Mouse (Mus musculus): ENCODE results near the gene Cybb.

DNA sequence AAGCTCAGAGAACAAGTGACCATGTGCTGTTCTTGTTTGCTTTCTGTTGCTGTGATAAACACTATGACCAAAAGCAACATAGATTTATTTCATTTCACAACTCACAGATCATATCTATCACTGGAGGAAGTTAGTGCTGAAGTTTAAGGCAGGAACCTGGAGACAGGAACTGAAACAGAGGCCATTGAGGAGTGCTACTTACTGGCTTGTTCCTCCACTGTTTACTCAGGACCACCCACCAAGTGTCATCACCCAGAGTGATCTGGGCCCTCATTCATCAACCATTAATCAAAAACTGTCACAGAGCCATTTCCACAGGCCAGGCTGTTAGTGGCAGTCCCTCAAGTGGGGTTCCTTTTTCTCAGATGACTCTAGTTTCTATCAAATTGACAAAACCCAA lies 13.1 kb downstream of the Cybb start:
- no peak for TF ChIP-seq POLR2A (IDR thresholded peaks at IDR 0.05; ENCODE audit: borderline replicate concordance, low read depth, low read length)
- TF ChIP-seq CTCF (IDR thresholded peaks at IDR 0.05; ENCODE audit: low read depth, low read length) = no peak

Measured in bone marrow macrophage, adult 2 months (primary cell).